Mouse (Mus musculus): ENCODE data around the gene Btbd9. TPM values are rescaled to one million over a fixed set of nuclear protein-coding genes. Genes with fewer than 3 reads are reported as not detected.

Gene Btbd9
- total and polyA plus RNA-seq, 2 experiments from 2014 or later = 85.5 to 138 TPM

- Histone ChIP-seq H3K4me1 (ENCODE audit: insufficient read depth, low read length) (peaks cover 10% of the 10 kb centered on the region; the same call in 1 of the 2 replicates), H3K9me3 (ENCODE audit: low read length) (no peaks in the 10 kb centered on the region), H3K27me3 (ENCODE audit: insufficient read depth, low read length) (no peaks in the 10 kb centered on the region), H3K4me3 (ENCODE audit: low read depth, low read length) (no peak overlapping the region), H3K36me3 (ENCODE audit: insufficient read depth, low read length) (no peaks in the 10 kb centered on the region), H3K4me2 (ENCODE audit: low read depth, low read length, poor library complexity, severe bottlenecking) (no peak overlapping the region), H3K9ac (replicated peaks; ENCODE audit: low read length, poor library complexity, severe bottlenecking) (no peak overlapping the region), H3K27ac (ENCODE audit: low read depth, low read length) (no peak overlapping the region)
- 73% methylated on average over 1 of the region's 1 CpGs for WGBS
- no peak for ATAC-seq (ENCODE audit: low FRiP score)
- TF ChIP-seq CTCF (IDR thresholded peaks at IDR 0.05) = no peak
- DNase-seq (ENCODE audit: low spot score) = no peak
Observed at GRCm38 (mm10) chr17:30391220-30391619, 185.1 kb downstream of the Btbd9 start.

GRCm38 (mm10) chr17:30389686-30390085 lies 186.6 kb downstream of the Btbd9 start:
- DNase-seq (ENCODE audit: low spot score) (no peak), ATAC-seq (ENCODE audit: low FRiP score) (no peak)
- Histone ChIP-seq H3K4me2 (ENCODE audit: low read depth, low read length, poor library complexity, severe bottlenecking) (no peak overlapping the region), H3K4me3 (ENCODE audit: low read depth, low read length) (no peak overlapping the region), H3K27me3 (ENCODE audit: insufficient read depth, low read length) (no peaks in the 10 kb centered on the region), H3K27ac (ENCODE audit: low read depth, low read length) (no peak overlapping the region), H3K9me3 (ENCODE audit: low read length) (no peaks in the 10 kb centered on the region), H3K9ac (replicated peaks; ENCODE audit: low read length, poor library complexity, severe bottlenecking) (no peak overlapping the region), H3K36me3 (ENCODE audit: insufficient read depth, low read length) (no peaks in the 10 kb centered on the region), H3K4me1 (ENCODE audit: insufficient read depth, low read length) (peaks cover 10% of the 10 kb centered on the region; the same call in 1 of the 2 replicates)
- TF ChIP-seq CTCF (IDR thresholded peaks at IDR 0.05) = no peak

GRCm38 (mm10) chr17:30388817-30389216 lies 187.5 kb downstream of the Btbd9 start:
- no peaks in the 10 kb centered on the region for H3K36me3 ChIP-seq (ENCODE audit: insufficient read depth, low read length)
- ATAC-seq (ENCODE audit: low FRiP score) = no peak

GRCm38 (mm10) chr17:30388391-30388790 lies 187.9 kb downstream of the Btbd9 start:
- no peaks in the 10 kb centered on the region for H3K36me3 ChIP-seq (ENCODE audit: insufficient read depth, low read length)
- no peaks in the 10 kb centered on the region for H3K9me3 ChIP-seq (ENCODE audit: low read length)
- H3K4me1 ChIP-seq (ENCODE audit: insufficient read depth, low read length) = peaks cover 10% of the 10 kb centered on the region; the same call in 1 of the 2 replicates
- TF ChIP-seq CTCF (IDR thresholded peaks at IDR 0.05) = no peak
- no peak overlapping the region for H3K4me2 ChIP-seq (ENCODE audit: low read depth, low read length, poor library complexity, severe bottlenecking)
- no peak overlapping the region for H3K9ac ChIP-seq (replicated peaks; ENCODE audit: low read length, poor library complexity, severe bottlenecking)
- H3K4me3 ChIP-seq (ENCODE audit: low read depth, low read length) = no peak overlapping the region
- ATAC-seq (ENCODE audit: low FRiP score) = no peak
- no peaks in the 10 kb centered on the region for H3K27me3 ChIP-seq (ENCODE audit: insufficient read depth, low read length)
- DNase-seq (ENCODE audit: low spot score) = no peak
- WGBS = 56% methylated on average over 3 of the region's 3 CpGs
- H3K27ac ChIP-seq (ENCODE audit: low read depth, low read length) = peak overlapping the region; percentile 43; the same call in 1 of the 2 replicates

More at GRCm38 (mm10) chr17:30388817-30389216, 187.5 kb downstream of the Btbd9 start:
- Histone ChIP-seq H3K9me3 (ENCODE audit: low read length) (no peaks in the 10 kb centered on the region), H3K4me1 (ENCODE audit: insufficient read depth, low read length) (peaks cover 10% of the 10 kb centered on the region; the same call in 1 of the 2 replicates), H3K4me2 (ENCODE audit: low read depth, low read length, poor library complexity, severe bottlenecking) (no peak overlapping the region), H3K9ac (replicated peaks; ENCODE audit: low read length, poor library complexity, severe bottlenecking) (no peak overlapping the region), H3K27me3 (ENCODE audit: insufficient read depth, low read length) (no peaks in the 10 kb centered on the region), H3K27ac (ENCODE audit: low read depth, low read length) (peak overlapping the region; percentile 43), H3K4me3 (ENCODE audit: low read depth, low read length) (no peak overlapping the region)
- peak; percentile 62 for DNase-seq (ENCODE audit: low spot score)
- WGBS = 72% methylated on average over 4 of the region's 4 CpGs
- TF ChIP-seq CTCF (IDR thresholded peaks at IDR 0.05) = no peak

- ATAC-seq (ENCODE audit: low FRiP score) (no peak), DNase-seq (ENCODE audit: low spot score) (no peak)
- no peak overlapping the region for H3K4me2 ChIP-seq (ENCODE audit: low read depth, low read length, poor library complexity, severe bottlenecking)
- no peak overlapping the region for H3K9ac ChIP-seq (replicated peaks; ENCODE audit: low read length, poor library complexity, severe bottlenecking)
- no peak overlapping the region for H3K4me3 ChIP-seq (ENCODE audit: low read depth, low read length)
- H3K9me3 ChIP-seq (ENCODE audit: low read length) = no peaks in the 10 kb centered on the region
- 96% methylated on average over 9 of the region's 9 CpGs for WGBS
- no peaks in the 10 kb centered on the region; the same call in 1 of the 2 replicates for H3K27me3 ChIP-seq (ENCODE audit: insufficient read depth, low read length)
- H3K36me3 ChIP-seq (ENCODE audit: insufficient read depth, low read length) = no peaks in the 10 kb centered on the region
- no peak overlapping the region for H3K27ac ChIP-seq (ENCODE audit: low read depth, low read length)
- no peak for TF ChIP-seq CTCF (IDR thresholded peaks at IDR 0.05)
- H3K4me1 ChIP-seq (ENCODE audit: insufficient read depth, low read length) = peaks cover 7% of the 10 kb centered on the region; the same call in 1 of the 2 replicates
Observed at GRCm38 (mm10) chr17:30386241-30386640, 190.0 kb downstream of the Btbd9 start.

GRCm38 (mm10) chr17:30383649-30384048 lies 192.6 kb downstream of the Btbd9 start:
- TF ChIP-seq CTCF (IDR thresholded peaks at IDR 0.05) = no peak
- H3K27me3 ChIP-seq (ENCODE audit: insufficient read depth, low read length) = no peaks in the 10 kb centered on the region; the same call in 1 of the 2 replicates
- no peak overlapping the region for H3K4me3 ChIP-seq (ENCODE audit: low read depth, low read length)
- ATAC-seq (ENCODE audit: low FRiP score) (no peak), DNase-seq (ENCODE audit: low spot score) (no peak)
- no peaks in the 10 kb centered on the region for H3K36me3 ChIP-seq (ENCODE audit: insufficient read depth, low read length)
- no peak overlapping the region for H3K9ac ChIP-seq (replicated peaks; ENCODE audit: low read length, poor library complexity, severe bottlenecking)
- WGBS = 88% methylated on average over 6 of the region's 6 CpGs
- H3K9me3 ChIP-seq (ENCODE audit: low read length) = no peaks in the 10 kb centered on the region
- no peak overlapping the region for H3K4me2 ChIP-seq (ENCODE audit: low read depth, low read length, poor library complexity, severe bottlenecking)
- no peak overlapping the region for H3K27ac ChIP-seq (ENCODE audit: low read depth, low read length)
- peaks cover 3% of the 10 kb centered on the region; the same call in 1 of the 2 replicates for H3K4me1 ChIP-seq (ENCODE audit: insufficient read depth, low read length)

All from midbrain, postnatal 0 days (tissue).